Mouse (Mus musculus): ENCODE results near the gene Mfsd12.
A peak's percentile ranks its signal among the peaks of the same experiment; 100 is the strongest.

Gene Mfsd12

DNA sequence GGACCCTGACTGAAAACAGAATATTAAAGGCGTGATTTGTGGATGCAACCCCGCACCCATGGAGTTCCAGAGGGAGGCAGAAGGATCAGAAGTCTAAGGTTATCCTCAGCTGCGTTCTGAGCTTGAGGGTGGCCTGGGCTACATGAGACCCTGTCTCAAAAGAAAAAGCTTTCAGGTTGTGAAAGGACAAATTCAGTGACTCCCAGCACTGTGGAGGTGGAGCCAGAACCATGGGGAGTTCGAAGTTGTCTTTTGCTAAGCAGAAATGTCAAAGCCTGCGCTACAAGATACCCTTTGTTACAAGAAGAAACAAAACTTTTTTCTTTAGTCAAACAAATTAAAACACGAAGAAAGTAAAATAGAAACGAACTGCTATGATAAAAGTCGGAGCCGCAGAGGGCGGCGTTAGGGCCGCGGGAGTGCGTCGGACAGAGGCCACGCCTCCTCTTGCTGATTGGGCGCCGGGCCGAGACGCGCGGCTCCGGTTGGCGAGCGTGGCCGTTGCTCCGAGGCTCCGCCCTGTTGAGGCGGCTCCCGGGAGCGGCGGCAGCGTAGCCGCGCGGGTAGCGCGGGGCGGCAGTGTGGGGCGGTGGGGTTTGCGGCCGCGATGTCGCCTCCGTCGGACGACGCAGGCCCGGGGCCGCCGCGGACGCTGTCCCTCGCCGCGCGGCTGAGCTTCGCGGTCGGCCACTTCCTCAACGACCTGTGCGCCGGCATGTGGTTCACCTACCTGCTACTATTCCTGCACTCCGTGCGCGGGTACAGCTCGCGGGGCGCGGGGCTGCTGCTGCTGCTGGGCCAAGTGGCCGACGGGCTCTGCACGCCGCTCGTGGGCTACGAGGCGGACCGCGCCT lies at the start of gene Mfsd12:
Mfsd12 (plus strand) TSS at position 501 of the 854 bp plus-strand sequence.
- peak; percentile 94 for DNase-seq (ENCODE audit: low read depth, low spot score)

DNA sequence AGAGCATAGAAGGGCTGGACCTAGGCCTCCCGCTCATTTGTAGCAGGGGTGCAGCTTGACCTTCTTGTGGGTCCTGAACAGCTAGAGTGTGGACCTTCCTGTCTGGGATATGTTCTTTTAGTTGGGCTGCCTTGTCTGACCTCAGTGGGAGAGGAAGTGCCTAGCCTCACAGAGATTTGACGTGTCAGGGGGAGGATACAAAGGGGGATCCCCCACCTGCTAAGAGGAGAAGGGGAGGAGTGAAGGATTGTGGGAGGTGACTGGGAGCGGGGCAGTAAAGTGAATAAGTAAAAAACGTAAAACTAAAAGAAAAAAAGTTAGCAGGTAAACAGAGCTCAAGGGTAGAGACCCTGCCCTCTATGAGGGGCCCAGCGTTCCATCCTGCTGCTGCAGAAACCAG lies 47.7 kb upstream of the Mfsd12 start:
- no peak for DNase-seq (ENCODE audit: low read depth, low spot score)

DNA sequence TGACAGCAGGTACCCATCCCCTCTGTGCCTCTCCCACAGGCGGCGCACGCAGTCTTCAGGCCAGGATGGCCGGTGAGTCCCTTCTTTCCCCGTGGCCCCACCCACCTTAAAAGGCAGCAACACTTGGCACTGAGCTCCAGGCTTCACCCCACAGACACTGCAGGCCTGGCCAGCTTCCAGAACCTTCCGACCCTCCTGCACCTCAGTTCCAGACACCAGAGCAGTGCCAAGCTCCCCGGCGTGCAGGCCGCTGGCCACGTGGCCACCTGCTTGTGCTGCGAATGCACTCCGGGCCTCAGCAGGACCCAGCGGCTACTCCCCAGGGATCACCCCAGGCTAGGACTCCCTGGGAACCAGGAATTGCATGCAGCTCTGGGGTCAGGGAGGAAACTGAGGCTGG lies 43.7 kb upstream of the Mfsd12 start:
- no peak for DNase-seq (ENCODE audit: low read depth, low spot score)

DNA sequence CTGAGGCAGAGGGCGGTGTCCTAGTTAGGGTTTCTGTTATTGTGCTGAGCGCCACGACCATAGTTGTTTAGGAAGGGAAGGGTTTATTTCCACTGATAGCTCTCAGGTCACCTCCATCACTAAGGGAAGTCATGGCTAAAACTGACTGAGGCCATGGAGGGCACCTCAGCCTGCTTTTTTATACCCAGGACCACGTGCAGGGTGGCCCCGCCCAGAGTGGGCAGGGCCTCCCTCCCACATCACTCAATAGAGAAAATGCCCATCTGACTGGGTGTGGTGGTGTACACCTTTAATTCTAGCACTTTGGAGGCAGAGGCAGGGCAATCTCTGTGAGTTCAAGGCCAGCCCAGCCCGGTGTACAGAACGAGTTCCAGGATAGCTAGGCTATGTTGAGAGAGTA lies 43.1 kb upstream of the Mfsd12 start:
- peak; percentile 54 for DNase-seq (ENCODE audit: low read depth, low spot score)

DNA sequence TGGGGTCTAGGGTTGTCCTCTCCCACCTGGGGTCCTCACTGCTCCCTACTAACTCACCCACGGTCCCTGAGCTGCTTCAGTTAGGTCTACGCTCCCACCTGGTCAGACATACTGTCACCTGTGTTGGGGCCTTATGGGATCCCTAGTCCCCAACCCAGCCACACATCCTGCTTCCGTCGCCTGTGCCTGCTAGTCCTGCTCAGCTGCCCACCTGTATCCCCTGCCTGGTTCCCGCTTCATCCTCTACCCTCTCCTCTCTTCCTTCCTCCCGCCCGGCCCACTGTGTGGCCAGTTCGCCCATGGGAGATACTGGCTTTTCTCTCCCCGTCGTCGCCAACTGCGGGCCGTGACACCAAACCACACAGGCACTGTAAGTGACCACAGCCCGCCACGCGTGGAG lies 41.7 kb upstream of the Mfsd12 start:
- DNase-seq (ENCODE audit: low read depth, low spot score), result no peak

DNA sequence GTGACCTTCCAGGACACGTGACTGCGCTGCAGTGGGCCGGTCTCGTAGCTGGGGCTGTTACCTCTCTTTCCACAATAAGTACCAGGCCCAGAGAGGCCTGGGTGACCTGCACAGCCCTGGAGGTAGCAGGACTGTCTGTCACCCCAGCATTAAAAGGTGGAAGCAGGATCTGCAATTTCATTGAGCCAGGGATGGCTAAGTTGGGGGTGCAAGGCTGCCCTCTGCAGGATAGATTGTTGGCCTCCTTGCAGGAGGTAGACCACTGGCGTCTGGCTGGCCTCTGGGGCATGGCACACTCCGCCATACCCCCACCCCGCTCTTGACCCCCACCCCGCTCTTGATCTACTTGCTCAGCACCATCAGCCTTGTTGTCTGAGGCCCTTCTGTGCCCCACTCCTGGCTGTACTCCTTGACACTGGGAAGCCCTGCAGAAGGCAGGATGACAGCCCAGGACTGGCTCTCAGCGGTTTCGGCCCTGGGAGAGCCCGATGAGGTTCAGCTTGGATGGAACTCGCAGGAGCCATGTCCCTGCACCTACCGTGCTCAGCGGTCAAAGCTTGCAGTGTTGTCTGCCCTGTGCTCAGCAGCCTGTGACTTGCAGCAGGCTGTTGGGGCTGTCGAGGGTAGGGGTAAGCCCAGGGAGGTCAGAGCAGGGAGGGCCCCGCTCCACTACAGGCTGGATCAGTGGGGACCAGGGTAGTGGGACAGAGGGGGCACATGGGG lies 40.8 kb upstream of the Mfsd12 start:
- no peak for DNase-seq (ENCODE audit: low read depth, low spot score)

DNA sequence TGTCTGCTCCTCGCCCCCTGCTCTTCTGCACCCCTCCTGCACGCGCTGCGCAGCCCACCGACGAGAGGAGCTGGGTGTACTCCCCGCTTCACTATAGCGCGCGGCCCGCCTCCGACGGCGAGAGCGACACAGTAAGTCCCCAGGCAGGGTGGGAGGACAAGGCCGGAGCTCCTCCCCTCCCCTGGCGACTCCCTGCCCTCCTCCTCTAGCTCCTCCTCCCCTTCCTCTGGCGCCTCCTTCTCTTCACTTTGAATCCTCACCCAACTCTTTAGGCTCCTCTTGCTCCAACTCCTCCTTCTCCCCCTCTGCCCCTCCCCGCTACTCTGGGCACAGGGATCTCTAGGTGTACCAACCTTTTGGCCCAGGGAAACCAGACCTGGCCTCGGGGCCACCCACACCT lies 40.0 kb upstream of the Mfsd12 start:
- DNase-seq (ENCODE audit: low read depth, low spot score), result peak; percentile 95

DNA sequence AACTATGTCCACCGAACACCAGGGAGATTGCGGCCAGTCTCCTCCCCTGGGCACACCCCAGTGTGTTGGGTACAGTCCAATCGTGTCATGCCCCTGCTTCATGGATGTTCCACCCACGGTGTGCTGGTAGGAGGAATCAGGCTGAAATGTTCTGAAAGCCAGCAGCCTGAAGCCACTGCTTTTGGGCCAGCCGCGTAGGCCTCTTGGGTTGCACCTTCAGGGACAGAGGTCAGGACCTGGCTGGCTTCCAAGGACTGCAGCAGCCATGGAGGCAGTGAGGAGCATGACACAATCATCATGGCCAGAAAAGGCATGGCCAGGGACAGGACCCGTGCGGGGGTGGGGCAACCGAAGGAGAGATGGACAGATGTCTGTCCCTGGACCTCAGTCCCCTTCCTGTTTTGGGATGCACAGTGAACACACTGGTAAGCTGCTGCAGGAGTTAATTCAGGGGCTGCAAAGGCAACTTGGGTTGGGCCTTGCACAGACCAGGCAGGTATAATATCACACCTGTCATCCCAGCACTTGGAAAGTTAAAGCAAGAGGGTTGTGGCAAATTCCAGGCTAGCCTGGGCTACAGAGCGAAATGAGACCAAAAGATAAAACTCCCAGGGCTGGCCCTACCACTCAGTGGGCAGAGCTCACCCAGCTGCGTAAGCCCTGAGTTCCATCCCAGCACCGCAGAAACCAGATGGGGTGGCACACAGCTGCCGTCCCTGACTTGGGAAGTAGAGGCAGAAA lies 38.5 kb upstream of the Mfsd12 start:
- DNase-seq (ENCODE audit: low read depth, low spot score), result no peak

DNA sequence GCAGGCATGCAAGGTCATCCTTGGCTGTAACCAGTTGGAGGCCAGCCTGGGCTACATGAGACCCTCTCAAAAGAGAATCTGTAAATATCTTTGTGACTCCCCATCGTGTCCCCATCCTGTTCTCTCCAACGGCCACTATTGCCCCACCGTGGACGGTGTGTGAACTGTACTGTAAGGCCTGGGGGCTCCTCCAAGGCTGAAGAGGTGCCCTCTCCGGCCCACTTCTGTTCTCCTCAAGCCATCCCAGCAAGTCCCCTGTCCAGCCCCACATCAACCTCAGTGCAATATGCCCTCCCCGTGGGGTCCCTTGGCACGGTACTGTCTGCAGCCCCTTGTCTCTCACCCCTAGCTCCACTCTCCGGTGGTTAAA lies 38.0 kb upstream of the Mfsd12 start:
- no peak for DNase-seq (ENCODE audit: low read depth, low spot score)

DNA sequence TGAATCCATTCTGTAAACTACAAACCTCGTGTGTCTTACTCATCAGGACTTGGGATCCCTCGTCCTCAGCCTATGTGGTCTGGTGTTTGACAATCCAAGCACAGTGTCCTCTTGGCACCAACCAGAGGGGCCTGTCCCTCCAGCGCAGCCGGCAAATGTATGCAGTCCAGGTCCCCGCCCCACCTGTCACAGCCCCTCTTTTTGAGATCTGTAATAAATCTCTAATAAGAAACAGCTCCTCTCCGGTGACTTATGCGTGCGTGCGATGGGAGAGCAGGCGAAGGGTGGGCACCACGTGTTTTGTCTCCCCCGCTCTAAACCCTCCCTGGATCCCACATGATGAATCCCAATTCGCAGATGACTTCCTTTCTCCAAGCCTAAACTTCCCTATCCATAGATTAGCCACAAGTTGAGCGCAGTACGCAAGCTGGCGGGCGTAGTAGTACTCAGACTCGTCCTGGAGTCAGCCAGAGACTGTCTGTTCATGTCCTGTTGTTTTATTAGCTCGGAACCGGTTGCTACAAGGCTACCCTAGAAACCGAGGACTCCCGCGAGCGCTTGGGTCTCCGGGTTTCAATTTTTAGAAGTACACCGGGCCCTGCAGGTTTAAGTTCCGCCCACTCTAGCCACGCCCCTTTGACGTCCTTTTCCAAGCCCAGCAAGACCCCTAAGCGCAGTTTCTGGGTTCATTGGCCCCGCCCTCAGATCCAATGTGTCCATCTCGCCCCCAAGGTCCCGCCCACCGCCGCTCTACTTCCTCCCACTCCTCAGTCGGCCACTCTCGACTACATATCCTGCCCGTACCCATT lies 37.3 kb upstream of the Mfsd12 start:
- peak; percentile 100 for DNase-seq (ENCODE audit: low read depth, low spot score)

DNA sequence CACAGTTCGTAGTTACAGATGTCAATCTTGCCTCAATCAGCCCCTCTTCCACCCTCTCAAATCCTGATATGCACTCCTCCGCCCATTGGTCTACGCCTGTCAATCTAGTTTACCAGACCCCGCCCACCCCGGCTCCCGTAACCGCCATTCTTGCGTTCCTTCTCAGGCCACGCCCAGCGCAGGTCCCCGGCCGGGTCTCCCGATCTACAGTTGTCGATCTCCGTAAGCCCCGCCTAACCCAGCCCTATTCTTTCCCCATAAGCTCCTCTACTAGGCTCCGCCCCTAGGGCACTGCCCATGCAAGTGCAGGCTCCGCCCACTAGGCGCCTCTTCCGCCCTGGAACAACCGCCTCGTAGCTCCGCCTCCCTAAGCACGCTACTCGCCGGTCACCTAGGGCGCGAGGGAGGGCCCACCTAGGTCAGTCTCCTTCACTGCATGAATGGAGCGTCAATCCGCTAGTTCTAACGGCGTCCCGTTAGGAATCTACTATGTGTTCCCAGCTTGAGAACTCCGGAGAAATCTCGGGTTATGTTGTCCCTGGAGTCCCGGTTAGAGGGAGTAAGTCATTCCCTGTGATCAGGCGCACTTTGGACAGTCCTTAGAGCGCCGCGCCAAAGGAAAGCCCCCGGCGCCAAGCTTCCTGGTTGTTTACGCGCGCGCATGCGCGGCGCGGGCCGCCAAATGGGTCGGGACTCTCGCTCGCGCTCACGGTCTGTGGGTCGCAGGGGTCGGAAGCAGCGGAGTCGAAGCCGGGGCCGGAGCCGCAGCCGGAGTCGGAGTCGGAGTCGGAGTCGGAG lies 36.5 kb upstream of the Mfsd12 start, which contains the start of gene Cactin:
Cactin (plus strand) TSS at position 554 of the 798 bp plus-strand sequence.
- peak; percentile 100 for DNase-seq (ENCODE audit: low read depth, low spot score)

DNA sequence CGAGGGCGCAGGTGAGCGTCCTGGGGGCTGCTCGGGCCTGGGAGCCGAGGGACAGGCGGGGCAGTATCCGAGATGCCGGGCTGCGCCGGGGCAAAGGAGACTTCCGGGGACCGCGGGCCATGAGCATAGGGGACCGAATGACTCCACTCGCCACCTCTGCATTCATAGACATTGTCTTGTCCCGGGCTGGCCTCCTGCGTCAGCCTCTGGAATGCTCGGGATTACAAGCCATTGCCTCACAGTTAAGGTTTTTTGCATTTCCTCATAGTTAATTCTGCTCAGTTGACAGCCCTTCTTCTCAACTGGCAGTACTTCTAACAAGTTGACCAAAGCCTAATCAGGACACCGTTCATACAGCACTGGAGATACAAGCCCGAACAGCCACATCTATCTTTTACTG lies 35.9 kb upstream of the Mfsd12 start:
- no peak for DNase-seq (ENCODE audit: low read depth, low spot score)

DNA sequence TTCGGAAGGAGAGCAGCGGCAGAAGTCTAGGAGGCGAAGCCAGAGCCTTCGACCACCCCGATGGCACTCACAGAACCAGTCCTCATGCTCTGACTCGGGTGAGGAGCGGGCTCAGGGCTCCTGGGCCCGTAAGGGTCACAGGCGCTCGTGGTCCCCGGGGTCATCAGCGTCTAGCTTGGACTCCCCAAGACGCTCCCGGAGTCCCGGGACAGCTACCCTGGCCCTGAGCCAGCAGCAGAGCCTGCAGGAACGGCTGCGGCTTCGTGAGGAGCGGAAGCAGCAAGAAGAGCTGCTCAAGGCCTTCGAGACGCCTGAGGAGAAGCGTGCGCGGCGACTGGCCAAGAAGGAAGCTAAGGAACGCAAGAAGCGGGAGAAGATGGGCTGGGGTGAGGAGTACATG lies 34.8 kb upstream of the Mfsd12 start:
- no peak for DNase-seq (ENCODE audit: low read depth, low spot score)

DNA sequence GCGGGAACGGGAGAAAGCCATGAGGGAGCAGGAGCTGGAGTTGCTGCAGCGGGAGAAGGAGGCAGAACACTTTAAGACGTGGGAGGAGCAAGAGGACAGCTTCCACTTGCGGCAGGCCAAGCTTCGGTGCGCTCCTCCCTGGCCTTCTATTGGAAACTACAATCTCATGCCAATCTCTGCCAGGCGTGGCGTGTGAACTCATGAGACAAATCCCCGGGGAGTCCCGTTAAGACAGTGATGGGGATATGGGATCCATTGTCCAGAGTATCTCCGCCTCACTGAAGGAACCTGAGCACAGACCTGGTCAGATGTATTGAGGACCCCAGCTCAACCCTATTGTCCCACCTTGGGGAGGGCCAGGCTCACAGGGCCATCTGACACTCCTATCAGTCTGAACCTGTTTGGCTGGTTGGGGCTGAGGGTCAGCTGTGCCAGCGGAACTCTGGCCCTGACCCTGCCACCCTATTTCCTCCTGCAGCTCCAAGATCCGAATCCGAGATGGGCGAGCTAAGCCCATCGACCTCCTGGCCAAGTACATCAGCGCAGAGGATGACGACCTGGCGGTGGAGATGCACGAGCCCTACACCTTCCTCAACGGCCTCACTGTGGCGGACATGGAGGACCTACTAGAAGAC lies 34.0 kb upstream of the Mfsd12 start:
- DNase-seq (ENCODE audit: low read depth, low spot score), result no peak

DNA sequence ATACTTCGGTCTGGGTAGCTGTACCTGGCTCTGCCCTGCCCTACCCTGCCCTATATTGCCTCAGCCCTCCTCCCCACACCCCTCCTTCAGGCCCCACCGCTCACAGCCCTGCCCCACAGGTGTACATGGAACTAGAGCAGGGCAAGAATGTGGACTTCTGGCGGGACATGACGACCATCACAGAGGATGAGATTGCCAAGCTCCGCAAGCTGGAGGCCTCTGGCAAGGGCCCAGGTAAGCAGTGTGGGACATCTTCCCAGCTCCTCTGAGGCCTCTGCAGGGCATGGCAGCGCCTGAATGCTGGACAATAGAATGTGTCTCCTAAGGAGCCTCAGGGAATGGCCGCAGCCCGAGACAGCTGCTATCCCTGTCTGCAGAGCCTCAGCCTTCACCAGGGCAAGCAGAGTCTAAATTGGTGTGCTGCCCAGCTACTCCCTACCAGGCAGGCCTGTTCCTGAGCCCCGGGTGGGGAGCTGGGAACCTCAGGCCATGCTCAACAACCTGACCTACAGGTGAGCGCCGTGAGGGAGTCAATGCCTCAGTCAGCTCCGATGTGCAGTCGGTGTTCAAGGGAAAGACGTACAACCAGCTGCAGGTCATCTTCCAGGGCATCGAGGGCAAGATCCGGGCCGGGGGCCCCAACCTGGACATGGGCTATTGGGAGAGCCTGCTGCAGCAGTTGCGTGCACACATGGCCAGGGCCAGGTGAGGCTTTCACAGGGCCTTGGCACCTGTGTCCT lies 33.3 kb upstream of the Mfsd12 start:
- DNase-seq (ENCODE audit: low read depth, low spot score), result no peak

DNA sequence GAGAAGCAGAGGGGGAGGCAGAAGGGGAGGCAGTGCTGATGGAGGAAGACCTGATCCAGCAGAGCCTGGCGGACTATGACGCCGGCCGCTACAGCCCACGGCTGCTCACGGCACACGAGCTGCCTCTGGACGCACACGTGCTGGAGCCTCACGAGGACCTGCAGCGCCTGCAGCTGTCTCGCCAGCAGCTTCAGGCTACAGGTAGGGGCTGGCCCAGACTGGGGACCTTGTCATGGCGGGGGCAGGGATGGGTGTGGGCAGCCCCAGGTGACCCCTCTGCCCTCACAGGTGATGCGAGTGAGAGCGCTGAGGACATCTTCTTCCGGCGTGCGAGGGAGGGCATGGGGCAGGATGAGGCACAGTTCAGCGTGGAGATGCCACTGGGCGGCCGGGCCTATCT lies 32.1 kb upstream of the Mfsd12 start:
- no peak for DNase-seq (ENCODE audit: low read depth, low spot score)

DNA sequence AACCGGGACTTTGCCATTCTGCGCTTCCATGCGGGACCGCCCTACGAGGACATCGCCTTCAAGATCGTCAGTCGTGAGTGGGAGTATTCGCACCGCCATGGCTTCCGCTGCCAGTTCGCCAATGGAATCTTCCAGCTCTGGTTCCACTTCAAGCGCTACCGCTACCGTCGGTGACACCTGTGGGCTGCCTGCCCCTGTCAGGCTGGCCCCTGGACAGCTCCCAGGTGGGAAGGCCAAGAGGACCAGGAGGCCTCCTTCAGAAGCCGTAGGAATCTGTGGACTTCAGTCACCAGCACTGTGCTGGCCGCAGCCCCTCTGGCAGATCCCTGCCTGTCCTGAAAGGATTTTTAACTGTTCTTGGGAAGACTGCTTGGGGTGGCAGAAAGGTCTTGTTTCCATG lies 31.5 kb upstream of the Mfsd12 start:
- no peak for DNase-seq (ENCODE audit: low read depth, low spot score)

DNA sequence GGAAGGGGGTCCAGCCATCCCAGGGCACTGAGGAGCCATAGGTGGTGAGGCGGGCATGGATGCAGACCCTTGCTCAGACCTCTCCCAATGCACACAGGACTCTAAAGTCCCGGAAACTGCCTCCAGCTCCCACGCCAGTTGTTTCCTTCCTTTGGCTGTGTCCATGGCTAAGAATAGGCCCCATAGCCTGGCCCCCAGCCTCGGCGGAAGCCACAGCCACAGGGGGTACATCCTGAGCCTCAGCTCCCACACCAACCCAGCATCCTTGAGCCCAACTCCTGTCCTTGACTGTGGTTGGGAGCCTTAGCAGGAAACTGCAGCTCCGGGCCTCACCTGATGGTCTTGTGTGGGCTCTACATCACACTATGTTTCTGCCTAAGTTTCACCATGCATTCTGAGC lies 30.4 kb upstream of the Mfsd12 start:
- no peak for DNase-seq (ENCODE audit: low read depth, low spot score)

DNA sequence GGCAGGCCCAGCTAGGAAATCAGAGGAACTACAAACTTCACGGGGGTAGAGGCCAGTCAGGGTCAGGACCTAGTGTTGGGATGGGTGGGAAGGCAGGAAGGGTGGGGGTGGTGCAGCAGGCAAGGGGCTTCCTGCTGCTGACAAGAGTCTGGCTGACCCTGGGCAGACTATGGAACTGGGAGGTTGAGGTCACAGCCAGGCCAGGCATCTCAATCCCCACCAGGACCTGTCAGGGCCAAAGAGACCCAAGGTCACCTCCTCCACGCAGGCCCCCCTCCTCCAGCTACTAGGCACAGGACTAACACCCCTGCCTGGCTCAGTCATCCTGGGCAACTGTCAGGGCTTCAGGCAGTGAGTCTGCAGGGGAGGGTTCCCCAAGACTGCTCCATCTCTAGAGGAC lies 29.3 kb upstream of the Mfsd12 start:
- no peak for DNase-seq (ENCODE audit: low read depth, low spot score)

DNA sequence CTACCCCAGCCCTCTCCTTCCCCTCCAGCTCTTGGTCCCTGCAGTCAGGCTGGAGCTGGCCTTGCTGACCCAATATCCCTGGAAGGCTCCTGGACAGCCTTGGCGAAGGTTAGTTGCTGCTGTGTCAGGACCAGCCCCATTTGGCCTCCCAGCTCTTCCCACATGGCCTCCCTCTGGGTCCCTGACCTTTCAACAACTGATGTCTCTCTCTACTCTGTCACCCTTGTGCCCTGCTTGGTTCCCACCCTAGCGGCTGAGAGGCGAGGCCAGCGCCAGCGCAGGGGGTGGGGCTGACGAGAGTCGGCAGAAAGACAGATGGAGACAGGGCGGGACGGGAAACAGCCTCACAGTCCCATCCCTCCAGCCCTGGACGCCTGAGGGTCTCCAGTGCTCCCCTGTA lies 28.9 kb upstream of the Mfsd12 start, which contains the start of gene Tbxa2r:
Tbxa2r (plus strand) TSS at position 346 of the 400 bp plus-strand sequence.
- no peak for DNase-seq (ENCODE audit: low read depth, low spot score)
